Mouse (Mus musculus): ENCODE data around the gene Mcm2. TPM values are rescaled to one million over a fixed set of nuclear protein-coding genes. Genes with fewer than 3 reads are reported as not detected.

The Mcm2 gene
- total RNA-seq, 1 experiment from 2014 or later, result 17.7 TPM

GRCm38 (mm10) chr6:88838613-88839012 lies 60.0 kb downstream of the Mcm2 start:
- no peak for ATAC-seq (ENCODE audit: extremely low read depth, insufficient number of reproducible peaks, low FRiP score, poor library complexity, severe bottlenecking)

DNA sequence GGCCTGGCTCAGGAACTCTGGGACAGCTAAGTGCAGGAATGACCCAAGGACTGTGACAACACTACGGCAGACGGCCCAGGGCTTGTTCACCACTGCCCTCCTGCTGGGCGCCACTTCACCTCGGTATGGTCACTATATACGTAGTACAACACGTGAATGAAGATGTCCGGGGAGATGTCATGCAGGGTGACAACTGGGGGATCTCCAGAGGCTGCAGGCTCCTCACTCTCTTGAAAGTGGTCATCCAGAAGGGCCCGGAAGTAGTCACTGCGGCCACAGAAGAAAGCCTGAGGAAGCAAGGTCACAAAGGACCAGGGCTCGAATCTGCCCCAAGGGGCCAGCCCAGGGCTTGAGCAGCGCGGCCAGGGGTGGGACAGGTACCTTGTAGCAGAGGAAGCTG lies 60.6 kb downstream of the Mcm2 start:
- no peak for ATAC-seq (ENCODE audit: extremely low read depth, insufficient number of reproducible peaks, low FRiP score, poor library complexity, severe bottlenecking)

DNA sequence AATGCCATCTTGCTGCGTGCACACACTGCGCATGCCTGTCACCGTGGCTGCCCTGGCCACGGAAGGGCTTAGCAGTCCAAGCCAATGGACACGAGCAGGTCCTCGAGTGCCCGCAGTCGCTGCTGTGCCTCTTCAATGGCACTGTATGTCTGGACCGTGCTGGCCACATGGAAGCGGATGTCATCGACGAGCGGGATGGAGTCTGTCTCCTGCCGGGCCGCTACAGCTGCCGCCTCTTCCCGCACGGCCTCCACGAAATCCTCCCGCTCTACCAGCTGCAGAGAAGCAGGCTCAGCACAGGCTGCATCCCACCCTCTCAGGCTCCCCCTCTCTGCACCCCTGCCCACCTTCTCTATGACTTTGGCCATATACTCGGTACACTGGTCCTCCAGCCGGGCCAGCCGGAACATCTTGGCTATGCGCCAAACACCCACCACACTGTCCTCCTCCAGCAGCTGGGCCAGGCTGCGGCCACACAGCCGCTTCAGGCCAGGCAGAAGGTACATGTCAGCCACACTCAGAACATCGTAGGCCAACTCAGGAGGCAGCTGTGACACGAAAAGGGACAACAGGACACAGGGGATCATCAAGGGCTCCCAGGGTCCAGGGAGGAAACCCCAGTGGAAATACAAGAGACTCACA lies 62.3 kb downstream of the Mcm2 start:
- ATAC-seq (ENCODE audit: extremely low read depth, insufficient number of reproducible peaks, low FRiP score, poor library complexity, severe bottlenecking), result no peak

- no peak for ATAC-seq (ENCODE audit: extremely low read depth, insufficient number of reproducible peaks, low FRiP score, poor library complexity, severe bottlenecking)
These were observed 63.5 kb downstream of the Mcm2 start for GRCm38 (mm10) chr6:88835047-88835446.

Other genes with a start within 250 kb of the Mcm2 start
- 4.9 and 5.6 TPM in 2 replicates for gene Mgll, start 174.4 kb downstream of the Mcm2 start, total RNA-seq (2017)
- gene Abtb1, start 56.8 kb downstream of the Mcm2 start, total RNA-seq (2017), result 210 and 220 TPM in 2 replicates
- gene Podxl2, start 23.7 kb downstream of the Mcm2 start, total RNA-seq (2017), result 0.58 TPM in 1 of 2 replicates, not detected in the other
- 37.7 and 41.0 TPM in 2 replicates for gene Tpra1, start 3.5 kb upstream of the Mcm2 start, total RNA-seq (2017)

All from neutrophil, adult 5-6 weeks (primary cell).